In the genomic region with DNA sequence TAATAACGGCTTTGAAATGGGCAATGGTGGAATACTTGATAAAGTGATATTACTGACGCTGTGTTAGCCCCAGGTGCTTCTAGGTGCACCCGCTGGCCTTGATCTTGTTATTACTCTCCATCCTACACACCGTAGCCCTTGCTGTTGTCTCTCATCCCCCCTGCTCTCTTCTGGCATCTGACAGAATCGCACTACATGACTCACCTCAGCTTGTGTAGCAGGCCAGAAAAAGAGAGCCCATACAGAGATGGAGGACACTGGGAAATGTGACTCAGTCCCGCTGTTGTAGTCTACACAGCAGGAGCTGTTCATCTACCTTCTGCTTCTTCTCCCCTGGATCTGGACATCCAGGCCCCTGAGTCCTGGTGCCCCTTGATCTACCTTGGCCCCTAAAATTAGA, we compare ENCODE assay signal across 30 mouse cellular contexts. TPM values are rescaled to one million over a fixed set of nuclear protein-coding genes. Genes with fewer than 3 reads are reported as not detected.
DNase-seq lines count a peak whose midpoint lies in the region; ATAC-seq and TF ChIP-seq lines count a peak whose summit lies in the region.
"Had no signal": no experiment of that assay in that cellular context is flagged by ENCODE, and none has a peak within 500 bp of the region (broad histone marks: within the 10 kb centered on the region; RNA-seq: fewer than 3 reads in every experiment).

No protein-coding gene starts in this region.

- WGBS in heart, embryonic 10.5 days: 90% methylated on average over 6 of the region's 6 CpGs
- 80% methylated on average over 6 of the region's 6 CpGs for WGBS in olfactory bulb, adult 2 months
- 79% methylated on average over 6 of the region's 6 CpGs for WGBS in liver, postnatal 0 days (ENCODE audit: insufficient replicate concordance)

- no peaks in the 10 kb centered on the region for H3K4me1 ChIP-seq in heart, embryonic 10.5 days
- H3K4me1 ChIP-seq in olfactory bulb, adult 2 months (ENCODE audit: control insufficient read depth, insufficient read depth, low read length): peaks cover 8% of the 10 kb centered on the region
- no peaks in the 10 kb centered on the region for H3K4me1 ChIP-seq in liver, postnatal 0 days (ENCODE audit: insufficient read depth)
- H3K4me1 ChIP-seq: embryonic facial prominence, embryonic 10.5 days; embryonic facial prominence, embryonic 15.5 days; hindbrain, embryonic 12.5 days; intestine, embryonic 15.5 days; limb, embryonic 10.5 days; limb, embryonic 15.5 days; liver, embryonic 13.5 days had no signal

- H3K9me3 ChIP-seq in heart, embryonic 10.5 days: no peaks in the 10 kb centered on the region
- no peaks in the 10 kb centered on the region for H3K9me3 ChIP-seq in liver, postnatal 0 days (ENCODE audit: low read length)
- H3K9me3 ChIP-seq: embryonic facial prominence, embryonic 10.5 days; embryonic facial prominence, embryonic 15.5 days; hindbrain, embryonic 12.5 days; intestine, embryonic 15.5 days; limb, embryonic 10.5 days; limb, embryonic 15.5 days; liver, embryonic 13.5 days had no signal

- TF ChIP-seq CTCF in olfactory bulb, adult 2 months (IDR thresholded peaks at IDR 0.05; ENCODE audit: insufficient read depth, low read depth, low read length): no peak
- TF ChIP-seq CTCF in liver, postnatal 0 days (IDR thresholded peaks at IDR 0.05; ENCODE audit: low read depth): no peak

- H3K36me3 ChIP-seq in heart, embryonic 10.5 days: no peaks in the 10 kb centered on the region
- H3K36me3 ChIP-seq in liver, postnatal 0 days (replicated peaks; ENCODE audit: insufficient read depth, low read length): no peaks in the 10 kb centered on the region
- H3K36me3 ChIP-seq: embryonic facial prominence, embryonic 10.5 days; embryonic facial prominence, embryonic 15.5 days; hindbrain, embryonic 12.5 days; intestine, embryonic 15.5 days; limb, embryonic 10.5 days; limb, embryonic 15.5 days; liver, embryonic 13.5 days had no signal

- intact Hi-C loops in heart, postnatal 36 days (cut with DNase I): no loop called here

- no peak for TF ChIP-seq EP300 in liver, postnatal 0 days (IDR thresholded peaks at IDR 0.05; ENCODE audit: low read depth)

- ATAC-seq in liver, postnatal 0 days: no peak
- ATAC-seq: forebrain, embryonic 14.5 days; hindbrain, postnatal 0 days; intestine, embryonic 15.5 days; Patski had no signal

- peak; percentile 61 for DNase-seq in heart, embryonic 10.5 days (ENCODE audit: low spot score)
- DNase-seq in heart, postnatal 36 days: no peak
- DNase-seq in cerebellum, adult 11 months: peak; percentile 45
- peak; percentile 56 for DNase-seq in cerebellum, adult 8-10 months
- DNase-seq in adrenal gland, postnatal 25 days: no peak
- no peak for DNase-seq in liver, postnatal 0 days
- DNase-seq: adrenal gland, postnatal 14 days; gastrocnemius, adult 2 months; kidney, adult 2 months; kidney, postnatal 10 days; liver, embryonic 13.5 days; lung, embryonic 14.5 days; lung, postnatal 14 days; midbrain, embryonic 14.5 days; retina, postnatal 1 day; right cerebral cortex, postnatal 14 days; thymus, postnatal 4 days had no signal

- no peak overlapping the region for H3K9ac ChIP-seq in liver, postnatal 0 days (replicated peaks)
- H3K9ac ChIP-seq: embryonic facial prominence, embryonic 15.5 days; hindbrain, embryonic 12.5 days; intestine, embryonic 15.5 days; limb, embryonic 15.5 days; liver, embryonic 13.5 days; lung, embryonic 14.5 days had no signal

- H3K4me3 ChIP-seq in heart, embryonic 10.5 days: no peak overlapping the region
- H3K4me3 ChIP-seq in olfactory bulb, adult 2 months (ENCODE audit: insufficient read depth, low read depth, low read length): no peak overlapping the region
- H3K4me3 ChIP-seq in liver, postnatal 0 days (ENCODE audit: low read depth, low read length): no peak overlapping the region
- H3K4me3 ChIP-seq: embryonic facial prominence, embryonic 10.5 days; embryonic facial prominence, embryonic 15.5 days; gastrocnemius, adult 2 months; hindbrain, embryonic 12.5 days; intestine, embryonic 15.5 days; limb, embryonic 10.5 days; limb, embryonic 15.5 days; liver, embryonic 13.5 days had no signal

- no peak overlapping the region for H3K4me2 ChIP-seq in liver, postnatal 0 days (ENCODE audit: low read depth, low read length)
- H3K4me2 ChIP-seq: embryonic facial prominence, embryonic 15.5 days; hindbrain, embryonic 12.5 days; intestine, embryonic 15.5 days; limb, embryonic 15.5 days; liver, embryonic 13.5 days; lung, embryonic 14.5 days had no signal

- TF ChIP-seq POLR2A in olfactory bulb, adult 2 months (IDR thresholded peaks at IDR 0.05; ENCODE audit: insufficient read depth, low read depth, low read length): no peak

- no peaks in the 10 kb centered on the region for H3K27me3 ChIP-seq in heart, embryonic 10.5 days (ENCODE audit: insufficient read depth, poor library complexity, severe bottlenecking)
- H3K27me3 ChIP-seq in liver, postnatal 0 days (ENCODE audit: insufficient read depth, low read length): no peaks in the 10 kb centered on the region
- H3K27me3 ChIP-seq: CH12.LX; embryonic facial prominence, embryonic 15.5 days; hindbrain, embryonic 12.5 days; intestine, embryonic 15.5 days; limb, embryonic 15.5 days; liver, embryonic 13.5 days; Patski had no signal

- no peak overlapping the region for H3K27ac ChIP-seq in heart, embryonic 10.5 days
- H3K27ac ChIP-seq in olfactory bulb, adult 2 months (ENCODE audit: insufficient read depth, low read depth, low read length): 0 out of 2 replicates have a peak overlapping the region, but pooled peaks have one; percentile 15
- H3K27ac ChIP-seq in liver, postnatal 0 days (ENCODE audit: low read depth): no peak overlapping the region
- H3K27ac ChIP-seq: embryonic facial prominence, embryonic 10.5 days; embryonic facial prominence, embryonic 15.5 days; gastrocnemius, adult 2 months; hindbrain, embryonic 12.5 days; hindbrain, postnatal 0 days; intestine, embryonic 15.5 days; limb, embryonic 10.5 days; limb, embryonic 15.5 days; liver, embryonic 13.5 days had no signal

RNA-seq across cellular contexts. Expression of a gene that starts 28.1 kb away (rescaled TPM):
- 0.28 and 0.62 TPM in 2 replicates for polyA plus RNA-seq in heart, embryonic 10.5 days (2016; fragmentation: Nextera tagmentation; extraction: Ambion mirVana)
- under 1 TPM in 1 of 2 experiments, not detected in 1; 0.22 TPM for total RNA-seq in heart, postnatal 36 days (2021)
- polyA plus RNA-seq in olfactory bulb, adult 2 months (2012; ENCODE audit: insufficient read depth, insufficient read length, low replicate concordance, missing spikeins): 50.8 TPM in 1 of 2 replicates, not detected in the other
- not detected in 2 replicates for total RNA-seq in adrenal gland, postnatal 25 days (2021)
- 0.13 TPM in 1 of 2 replicates, not detected in the other for polyA plus RNA-seq in liver, postnatal 0 days (2015; fragmentation: Nextera tagmentation; extraction: Ambion mirVana)
- total RNA-seq: gastrocnemius, adult 2 months; heart, postnatal 25 days had no signal
- polyA plus RNA-seq: C2C12; liver, embryonic 13.5 days had no signal

Comparison
In these comparisons a context has a peak if more than half of its experiments do, and no peak if none do; other contexts are left out.
1. DNase-seq: peak in heart, embryonic 10.5 days (single experiment), cerebellum, adult 11 months (single experiment) and cerebellum, adult 8-10 months (single experiment); none in heart, postnatal 36 days (0 of 2), adrenal gland, postnatal 25 days (single experiment) and liver, postnatal 0 days (single experiment).
2. RNA of a gene that starts 28.1 kb away (polyA plus RNA-seq): 50.8 TPM in olfactory bulb, adult 2 months; 0.28 to 0.62 TPM in heart, embryonic 10.5 days and 0.13 TPM in liver, postnatal 0 days; every median in the first group is over 10 times any median in the second.